Comparison of ENCODE assay signal across 37 mouse cellular contexts in genomic region chr4:34855966-34856365, GRCm38 (mm10). TPM values are rescaled to one million over a fixed set of nuclear protein-coding genes. Genes with fewer than 3 reads are reported as not detected.
"Had no signal": no experiment of that assay in that cellular context is flagged by ENCODE, and none has a peak within 500 bp of the region (broad histone marks: within the 10 kb centered on the region; RNA-seq: fewer than 3 reads in every experiment).

No protein-coding gene starts in this region.

- H3K9me3 ChIP-seq: limb, embryonic 10.5 days; limb, embryonic 15.5 days; liver, embryonic 12.5 days; liver, embryonic 13.5 days; liver, embryonic 15.5 days; lung, embryonic 15.5 days; midbrain, embryonic 10.5 days; midbrain, embryonic 12.5 days; midbrain, embryonic 13.5 days; midbrain, embryonic 15.5 days had no signal

- ATAC-seq: liver, embryonic 12.5 days; liver, postnatal 0 days; lung, postnatal 0 days; midbrain, embryonic 13.5 days; midbrain, embryonic 15.5 days; midbrain, embryonic 16.5 days had no signal

- H3K4me1 ChIP-seq: limb, embryonic 10.5 days; lung, embryonic 15.5 days; midbrain, embryonic 10.5 days had no signal

- H3K27ac ChIP-seq: left cerebral cortex, adult 2 months; limb, embryonic 10.5 days; limb, embryonic 12.5 days; limb, embryonic 13.5 days; limb, embryonic 15.5 days; liver, embryonic 12.5 days; liver, embryonic 13.5 days; liver, embryonic 14.5 days; liver, embryonic 15.5 days; lung, embryonic 15.5 days; macrophage; midbrain, embryonic 10.5 days; midbrain, embryonic 12.5 days; midbrain, embryonic 13.5 days; midbrain, embryonic 15.5 days had no signal

- DNase-seq: left cerebral cortex, postnatal 4 days; liver; liver, embryonic 13.5 days; liver, postnatal 0 days; lung, adult 18-20 months; lung, adult 2 months; lung, embryonic 14.5 days; lung, postnatal 10 days; lung, postnatal 14 days; lung, postnatal 36 days; lung, postnatal 4 days; midbrain, embryonic 14.5 days had no signal

- H3K4me3 ChIP-seq: left cerebral cortex, adult 2 months; limb, embryonic 10.5 days; limb, embryonic 12.5 days; limb, embryonic 13.5 days; limb, embryonic 15.5 days; liver, embryonic 12.5 days; liver, embryonic 13.5 days; liver, embryonic 15.5 days; lung, embryonic 15.5 days; megakaryocyte, embryonic 14.5 days; midbrain, embryonic 10.5 days; midbrain, embryonic 12.5 days; midbrain, embryonic 13.5 days; midbrain, embryonic 15.5 days; myocyte had no signal

- H3K9ac ChIP-seq: limb, embryonic 12.5 days; limb, embryonic 13.5 days; limb, embryonic 15.5 days; liver, embryonic 12.5 days; liver, embryonic 13.5 days; liver, embryonic 14.5 days; liver, embryonic 15.5 days; liver, postnatal 0 days; lung, embryonic 14.5 days; lung, embryonic 15.5 days; midbrain, embryonic 12.5 days; midbrain, embryonic 13.5 days; midbrain, embryonic 15.5 days had no signal

RNA-seq across cellular contexts. Expression of gene Cga, which starts 37.6 kb away (rescaled TPM):
- total RNA-seq: left cerebral cortex, adult 2 months; left cerebral cortex, postnatal 10 days; left cerebral cortex, postnatal 14 days; left cerebral cortex, postnatal 25 days; left cerebral cortex, postnatal 36 days; left cerebral cortex, postnatal 4 days; megakaryocyte progenitor cell, adult 5-6 weeks; megakaryocyte, adult 5-6 weeks; midbrain, postnatal 0 days had no signal
